Mouse (Mus musculus): ENCODE data around the gene Zdhhc7. TPM values are rescaled to one million over a fixed set of nuclear protein-coding genes. Genes with fewer than 3 reads are reported as not detected.

Zdhhc7 gene
- total and polyA plus RNA-seq, 3 experiments, result 18.3 to 26.3 (median 23.7) TPM

DNA sequence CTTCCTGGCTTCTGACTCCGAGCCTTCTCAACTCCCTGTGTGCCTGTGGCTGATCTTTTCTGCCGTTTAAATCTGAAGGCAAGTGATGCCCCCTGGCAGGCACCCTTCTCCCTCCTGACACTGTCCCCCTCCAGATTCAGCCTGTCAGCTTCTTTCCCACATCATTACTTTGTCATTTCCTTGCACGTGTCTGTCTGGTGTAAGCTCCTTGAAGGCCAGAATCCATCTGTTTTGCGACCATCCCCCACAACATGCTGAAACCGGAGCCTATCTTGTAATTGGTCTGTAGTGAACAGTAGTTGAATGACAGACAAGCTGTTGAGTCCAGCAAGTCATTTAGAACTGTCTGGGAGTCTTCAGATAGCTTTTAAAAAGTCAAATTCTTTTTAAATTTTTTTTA, 55.8 kb downstream of the Zdhhc7 start:
- Histone ChIP-seq H3K27ac (ENCODE audit: insufficient read depth, low read depth) (no peak overlapping the region), H3K4me2 (ENCODE audit: insufficient read depth, low read depth, poor library complexity, severe bottlenecking) (no peak overlapping the region), H3K4me3 (replicated peaks in 1 of 3; ENCODE audit: low read depth in 2 of 3, low read length in 2 of 3, poor library complexity in 1 of 3) (no peak overlapping the region), H3K4me1 (ENCODE audit: control insufficient read depth in 1 of 2, insufficient read depth in 2 of 2) (peaks cover 0 to 5% of the 10 kb centered on the region in 2 experiments; a peak in 2 of 4 replicates), H3K79me2 (replicated peaks; ENCODE audit: control insufficient read depth, extremely low read depth, insufficient read depth, poor library complexity, severe bottlenecking) (no peaks in the 10 kb centered on the region), H3K36me3 (replicated peaks in 1 of 2; ENCODE audit: control insufficient read depth in 1 of 2, insufficient read depth in 1 of 2, low read length in 1 of 2) (no peaks in the 10 kb centered on the region), H3K9me3 (replicated peaks; ENCODE audit: low read length) (no peaks in the 10 kb centered on the region), H3K9ac (ENCODE audit: insufficient read depth, low read depth) (no peak overlapping the region), H3K27me3 (replicated peaks) (peaks cover 86% of the 10 kb centered on the region)
- no peak for DNase-seq (ENCODE audit: extremely low read depth)
- dilution Hi-C loops (cut with MboI; ENCODE audit: extremely low pct_ligation_motif_present, extremely low pct_unique_long_range_greater_than_20kb, low sequenced_read_pairs) (no loop called here), in situ Hi-C loops (cut with MboI; ENCODE audit: low pct_ligation_motif_present, low pct_unique_long_range_greater_than_20kb, low sequenced_read_pairs) (no loop called here)
- TF ChIP-seq ZC3H11A (IDR thresholded peaks at IDR 0.05; ENCODE audit: low read depth, low read length) (no peak), EP300 (IDR thresholded peaks at IDR 0.05; ENCODE audit: low read length) (no peak), MAZ (IDR thresholded peaks at IDR 0.05; ENCODE audit: low read depth, low read length) (no peak), ZMIZ1 (IDR thresholded peaks at IDR 0.05; ENCODE audit: low read depth, low read length) (no peak), JUND (conservative IDR thresholded peaks at IDR 0.05; ENCODE audit: low read depth, low read length) (no peak), TBP (conservative IDR thresholded peaks at IDR 0.05; ENCODE audit: low read depth, low read length) (no peak), E2F4 (IDR thresholded peaks at IDR 0.05; ENCODE audit: insufficient replicate concordance, low read depth, low read length) (no peak), KAT2A (IDR thresholded peaks at IDR 0.05; ENCODE audit: insufficient replicate concordance, low read length) (no peak), MAX (IDR thresholded peaks at IDR 0.05; ENCODE audit: low read length) (no peak), POLR2A (IDR thresholded peaks at IDR 0.05; ENCODE audit: low read depth, low read length) (no peak), ZKSCAN1 (IDR thresholded peaks at IDR 0.05; ENCODE audit: borderline replicate concordance, low read depth, low read length) (no peak), JUN (IDR thresholded peaks at IDR 0.05; ENCODE audit: insufficient read depth, low read depth, low read length) (no peak), NRF1 (IDR thresholded peaks at IDR 0.05; ENCODE audit: low read depth, low read length) (no peak), TCF12 (IDR thresholded peaks at IDR 0.05; ENCODE audit: low read depth, low read length) (no peak), MAFK (IDR thresholded peaks at IDR 0.05; ENCODE audit: insufficient replicate concordance, low read length) (no peak), CTCF (conservative IDR thresholded peaks at IDR 0.05 in 1 of 2, IDR thresholded peaks at IDR 0.05 in 1 of 2; ENCODE audit: low read depth in 2 of 2, low read length in 2 of 2) (no peak), RCOR1 (conservative IDR thresholded peaks at IDR 0.05; ENCODE audit: low read depth, low read length) (no peak)

DNA sequence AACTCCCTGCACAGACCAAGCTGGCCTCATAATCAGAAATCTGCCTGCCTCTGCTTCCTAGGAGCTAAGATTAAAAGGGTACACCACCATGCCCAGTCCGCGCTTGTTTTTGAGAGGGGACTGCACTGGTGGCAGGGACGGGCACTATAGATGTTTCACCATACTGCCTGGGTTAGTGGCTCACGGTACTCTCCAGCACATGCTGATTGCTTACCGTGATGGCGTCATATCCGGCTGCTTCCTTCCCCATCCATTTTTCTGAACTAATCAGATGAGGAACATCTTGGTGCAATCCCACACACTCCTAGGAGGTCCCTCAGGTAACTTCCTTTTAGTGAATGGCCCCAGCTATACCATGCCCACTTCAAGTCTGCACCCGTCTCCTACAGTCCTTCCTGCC, 56.4 kb downstream of the Zdhhc7 start:
- H3K9me3 ChIP-seq (replicated peaks; ENCODE audit: low read length), result no peaks in the 10 kb centered on the region
- no peak overlapping the region for H3K27ac ChIP-seq (ENCODE audit: insufficient read depth, low read depth)
- no peak overlapping the region for H3K9ac ChIP-seq (ENCODE audit: insufficient read depth, low read depth)
- no peaks in the 10 kb centered on the region for H3K79me2 ChIP-seq (replicated peaks; ENCODE audit: control insufficient read depth, extremely low read depth, insufficient read depth, poor library complexity, severe bottlenecking)
- in situ Hi-C loops (cut with MboI; ENCODE audit: low pct_ligation_motif_present, low pct_unique_long_range_greater_than_20kb, low sequenced_read_pairs) (no loop called here), dilution Hi-C loops (cut with MboI; ENCODE audit: extremely low pct_ligation_motif_present, extremely low pct_unique_long_range_greater_than_20kb, low sequenced_read_pairs) (no loop called here)
- no peak for DNase-seq (ENCODE audit: extremely low read depth)
- H3K4me1 ChIP-seq (ENCODE audit: control insufficient read depth in 1 of 2, insufficient read depth in 2 of 2), result peaks cover 0 to 2% of the 10 kb centered on the region in 2 experiments; a peak in 2 of 4 replicates
- H3K27me3 ChIP-seq (replicated peaks), result peaks cover 83% of the 10 kb centered on the region
- H3K4me2 ChIP-seq (ENCODE audit: insufficient read depth, low read depth, poor library complexity, severe bottlenecking), result no peak overlapping the region
- TF ChIP-seq SMC3 (IDR thresholded peaks at IDR 0.05; ENCODE audit: low read depth, low read length) (no peak), CTCF (conservative IDR thresholded peaks at IDR 0.05 in 1 of 2, IDR thresholded peaks at IDR 0.05 in 1 of 2; ENCODE audit: low read depth in 2 of 2, low read length in 2 of 2) (no peak), RCOR1 (conservative IDR thresholded peaks at IDR 0.05; ENCODE audit: low read depth, low read length) (no peak), NELFE (IDR thresholded peaks at IDR 0.05; ENCODE audit: low read depth, low read length) (no peak), TCF12 (IDR thresholded peaks at IDR 0.05; ENCODE audit: low read depth, low read length) (no peak), HCFC1 (IDR thresholded peaks at IDR 0.05; ENCODE audit: low read depth, low read length) (no peak), POLR2A (IDR thresholded peaks at IDR 0.05; ENCODE audit: low read depth, low read length) (no peak), MEF2A (IDR thresholded peaks at IDR 0.05; ENCODE audit: borderline replicate concordance, low read depth, low read length) (no peak), MAX (IDR thresholded peaks at IDR 0.05; ENCODE audit: low read length) (no peak)
- no peak overlapping the region for H3K4me3 ChIP-seq (replicated peaks in 1 of 3; ENCODE audit: low read depth in 2 of 3, low read length in 2 of 3, poor library complexity in 1 of 3)
- no peaks in the 10 kb centered on the region for H3K36me3 ChIP-seq (replicated peaks in 1 of 2; ENCODE audit: control insufficient read depth in 1 of 2, insufficient read depth in 1 of 2, low read length in 1 of 2)

Data from CH12.LX (cell line).